Mouse (Mus musculus) bone marrow, adult 2 months (tissue): ENCODE data around the gene Ptpru.

Experiments
- CTCF ChIP-seq: fragments of 200-500 bp; IDR thresholded peaks from 2 replicates; pipeline ENCODE4 v1.5.1; 2011; ENCODE audit warnings: low read length, control low read depth; ENCODE audit not compliant: control insufficient read depth, insufficient read depth
- POLR2A ChIP-seq: fragments of 200-500 bp; IDR thresholded peaks from 2 replicates; pipeline ENCODE4 v1.6.1; 2011; ENCODE audit warnings: low read depth, mild to moderate bottlenecking, control low read depth, low read length, borderline replicate concordance; ENCODE audit not compliant: control insufficient read depth

GRCm38 (mm10) chr4:131885376-131885775 is 47.3 kb upstream of the Ptpru start:
- no peak for TF ChIP-seq CTCF
- TF ChIP-seq POLR2A = no peak
